Mouse (Mus musculus) hindbrain, postnatal 0 days (tissue): ENCODE measurements at regions not wholly inside any gene's neighbourhood (a gene's known extent, or its start where the extent isn't known, plus 50 kb on each side); places are given as distances from the start of the nearest gene placed in this dataset.

Experiments
- ATAC-seq: fragments of 200-750 bp; cut with Nextera tagmentation; 2 replicates; pipeline ENCODE4 v1.8.0; 2017; ENCODE audit warnings: mild to moderate bottlenecking, moderate TSS enrichment, moderate library complexity
- DNase-seq: peaks from one replicate; pipeline ENCODE4 v3.0.0-alpha.2; 2015; ENCODE audit warnings: low spot score
- H3K27ac ChIP-seq: fragments of 300-500 bp; sonication (generic); 2 replicates; pipeline ENCODE4 v1.5.1; 2014; ENCODE audit warnings: mild to moderate bottlenecking
- H3K27me3 ChIP-seq: fragments of 300-500 bp; sonication (generic); 2 replicates; pipeline ENCODE4 v1.6.1; 2014; ENCODE audit warnings: low read length, mixed read lengths; ENCODE audit not compliant: insufficient read depth
- H3K36me3 ChIP-seq: fragments of 300-500 bp; sonication (generic); 2 replicates; pipeline ENCODE4 v1.6.1; 2014; ENCODE audit warnings: low read length, mixed read lengths; ENCODE audit not compliant: insufficient read depth
- H3K4me1 ChIP-seq: fragments of 300-500 bp; sonication (generic); 2 replicates; pipeline ENCODE4 v1.6.1; 2014; ENCODE audit warnings: antibody characterized with exemption, low read length, mixed read lengths; ENCODE audit not compliant: insufficient read depth
- H3K4me2 ChIP-seq: fragments of 300-500 bp; sonication (generic); 2 replicates; pipeline ENCODE4 v1.6.1; 2014; ENCODE audit warnings: low read depth, mild to moderate bottlenecking, low read length, moderate library complexity, mixed read lengths
- H3K4me3 ChIP-seq: fragments of 300-500 bp; sonication (generic); 2 replicates; pipeline ENCODE4 v1.5.1; 2014; ENCODE audit warnings: low read length
- H3K9ac ChIP-seq: fragments of 300-500 bp; sonication (generic); replicated peaks from 2 replicates; pipeline ENCODE4 v1.6.1; 2014; ENCODE audit warnings: mild to moderate bottlenecking, low read length, moderate library complexity, mixed read lengths
- H3K9me3 ChIP-seq: fragments of 300-500 bp; sonication (generic); 2 replicates; pipeline ENCODE4 v1.6.1; 2016; ENCODE audit warnings: low read length, mixed read lengths
- CTCF ChIP-seq: IDR thresholded peaks from 2 replicates; pipeline ENCODE4 v1.5.1; 2016; ENCODE audit warnings: antibody characterized with exemption, control low read depth, low read depth
- WGBS: fragments of 180-500 bp; shearing (Covaris S2); extraction: QIAGEN DNeasy Blood & Tissue Kit; methylation state at CpG from one replicate; pipeline ENCODE4 v1.1.7; 2014; 5-methylcytosine and 5-hydroxymethylcytosine counted together

DNA sequence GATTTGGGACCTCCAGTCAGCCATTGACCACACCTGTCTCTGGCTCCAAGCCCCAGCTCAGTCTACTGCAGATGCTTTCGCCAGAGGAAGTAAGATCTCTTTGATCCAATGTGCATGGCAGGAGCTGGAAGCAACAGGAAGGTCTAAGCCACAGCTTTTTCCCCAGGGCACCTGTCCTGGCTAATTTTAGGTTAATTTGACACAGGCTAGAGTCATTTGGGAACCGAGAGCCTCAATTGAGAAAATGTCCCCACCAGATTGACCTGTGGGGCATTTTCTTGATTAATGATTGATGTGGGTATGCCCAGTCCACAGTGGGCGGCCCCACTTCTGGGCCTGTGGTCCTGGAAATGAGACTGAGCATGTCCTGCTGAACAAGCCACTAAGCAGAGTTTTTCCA lies 240.7 kb upstream of the Hs6st1 start:
- DNase-seq = no peak
- 61% methylated on average over 3 of the region's 3 CpGs for WGBS

DNA sequence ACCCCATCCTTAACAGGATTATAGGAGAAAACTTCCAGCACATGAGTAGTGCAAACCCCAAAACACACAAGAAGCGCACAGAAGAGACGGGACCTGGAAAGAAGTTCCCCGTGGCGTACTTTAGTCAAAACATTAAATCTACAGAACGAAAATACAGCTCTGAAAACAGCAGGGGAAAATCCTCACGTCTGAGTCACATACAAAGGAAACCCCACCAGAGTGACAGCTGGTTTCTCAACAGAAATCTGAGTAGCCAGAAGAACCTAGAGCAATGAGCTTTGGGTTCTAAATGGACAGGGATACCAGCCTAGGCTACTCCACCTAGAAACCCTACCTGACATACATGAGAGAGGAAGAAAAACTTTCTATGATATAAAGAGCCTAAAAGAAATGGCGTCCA lies 234.0 kb upstream of the Hs6st1 start:
- Histone ChIP-seq H3K9ac (no peak overlapping the region), H3K36me3 (no peaks in the 10 kb centered on the region), H3K9me3 (no peaks in the 10 kb centered on the region), H3K27me3 (no peaks in the 10 kb centered on the region), H3K4me3 (no peak overlapping the region), H3K4me1 (no peaks in the 10 kb centered on the region), H3K4me2 (no peak overlapping the region), H3K27ac (no peak overlapping the region)
- TF ChIP-seq CTCF = no peak
- 72% methylated on average over 7 of the region's 7 CpGs for WGBS
- DNase-seq (no peak), ATAC-seq (no peak)

More for the DNA sequence above, 240.7 kb upstream of the Hs6st1 start:
- H3K9ac ChIP-seq = no peak overlapping the region
- H3K27me3 ChIP-seq = no peaks in the 10 kb centered on the region
- TF ChIP-seq CTCF = no peak
- H3K27ac ChIP-seq = no peak overlapping the region
- no peaks in the 10 kb centered on the region for H3K9me3 ChIP-seq
- ATAC-seq = no peak
- H3K4me3 ChIP-seq = no peak overlapping the region
- H3K36me3 ChIP-seq = no peaks in the 10 kb centered on the region
- H3K4me2 ChIP-seq = no peak overlapping the region
- peaks cover 4% of the 10 kb centered on the region; the same call in 1 of the 2 replicates for H3K4me1 ChIP-seq

DNA sequence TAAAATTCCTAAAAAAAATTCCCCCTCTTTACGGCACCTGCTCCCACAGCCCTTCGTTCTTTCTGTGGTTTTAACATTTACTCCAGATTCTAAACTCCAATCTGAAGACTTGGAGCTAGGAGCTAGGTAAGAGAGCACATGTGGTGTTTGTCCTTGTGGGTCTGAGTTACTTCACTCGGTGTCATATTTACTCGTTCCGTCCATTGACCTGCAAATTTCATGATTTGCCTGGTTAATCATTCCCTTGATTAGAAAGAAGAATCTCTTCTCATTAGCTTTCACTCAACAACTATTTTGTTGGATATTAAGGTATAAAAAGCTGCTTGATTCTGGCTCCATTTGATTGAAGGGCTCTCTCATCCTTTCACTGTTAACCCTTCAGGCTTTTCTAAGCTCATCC lies 231.6 kb upstream of the Hs6st1 start:
- Histone ChIP-seq H3K36me3 (no peaks in the 10 kb centered on the region), H3K9ac (no peak overlapping the region), H3K4me2 (no peak overlapping the region), H3K27ac (no peak overlapping the region), H3K4me3 (no peak overlapping the region), H3K4me1 (no peaks in the 10 kb centered on the region), H3K27me3 (no peaks in the 10 kb centered on the region), H3K9me3 (no peaks in the 10 kb centered on the region)
- WGBS = 90% methylated on average over 5 of the region's 5 CpGs
- DNase-seq = no peak
- no peak for TF ChIP-seq CTCF
- no peak for ATAC-seq

- TF ChIP-seq CTCF = no peak
- H3K9ac ChIP-seq = no peak overlapping the region
- no peak overlapping the region for H3K4me3 ChIP-seq
- no peak for DNase-seq
- WGBS = 73% methylated on average over 3 of the region's 3 CpGs
- no peak overlapping the region for H3K27ac ChIP-seq
- no peak overlapping the region for H3K4me2 ChIP-seq
- H3K4me1 ChIP-seq = no peaks in the 10 kb centered on the region
- H3K36me3 ChIP-seq = no peaks in the 10 kb centered on the region
- no peak for ATAC-seq
- H3K9me3 ChIP-seq = no peaks in the 10 kb centered on the region
- no peaks in the 10 kb centered on the region for H3K27me3 ChIP-seq
Measured at GRCm38 (mm10) chr1:35838625-35839024, 229.6 kb upstream of the Hs6st1 start.

- no peak overlapping the region for H3K27ac ChIP-seq
- H3K27me3 ChIP-seq = no peaks in the 10 kb centered on the region
- no peak overlapping the region for H3K4me2 ChIP-seq
- no peaks in the 10 kb centered on the region for H3K36me3 ChIP-seq
- WGBS = 70% methylated on average over 6 of the region's 6 CpGs
- H3K4me1 ChIP-seq = no peaks in the 10 kb centered on the region
- ATAC-seq (0 out of 2 replicates have a peak, but pooled peaks have one; percentile 12), DNase-seq (peak; percentile 44)
- no peak overlapping the region for H3K4me3 ChIP-seq
- H3K9ac ChIP-seq = no peak overlapping the region
- H3K9me3 ChIP-seq = no peaks in the 10 kb centered on the region
- peak; percentile 53 for TF ChIP-seq CTCF
Measured at GRCm38 (mm10) chr1:35839446-35839845, 228.8 kb upstream of the Hs6st1 start.

DNA sequence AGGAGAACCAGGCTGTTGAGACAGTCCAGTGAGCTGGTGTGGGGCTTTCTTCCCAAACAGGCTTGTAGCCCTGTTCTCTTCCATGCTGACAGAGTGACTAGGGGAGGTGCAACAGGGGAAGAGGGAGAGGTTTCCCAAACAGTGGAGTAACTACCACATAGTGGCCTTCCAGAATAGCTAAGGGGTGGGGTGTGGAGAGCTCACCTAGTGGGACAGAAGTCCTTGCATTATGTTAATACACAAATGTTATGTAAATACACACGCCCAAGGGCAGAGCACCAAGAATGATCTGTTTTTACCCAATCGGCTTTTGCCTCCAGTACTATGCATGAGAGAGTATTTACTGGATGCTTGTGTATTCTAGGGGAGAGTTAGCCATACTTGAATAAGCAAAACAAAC lies 226.6 kb upstream of the Hs6st1 start:
- TF ChIP-seq CTCF = no peak
- WGBS = 89% methylated on average over 2 of the region's 2 CpGs

GRCm38 (mm10) chr1:35842707-35843106 lies 225.5 kb upstream of the Hs6st1 start:
- Histone ChIP-seq H3K4me3 (no peak overlapping the region), H3K36me3 (no peaks in the 10 kb centered on the region)
- 96% methylated on average over 4 of the region's 4 CpGs for WGBS

More for the DNA sequence above, 226.6 kb upstream of the Hs6st1 start:
- Histone ChIP-seq H3K9ac (no peak overlapping the region), H3K27me3 (no peaks in the 10 kb centered on the region), H3K27ac (no peak overlapping the region), H3K4me2 (no peak overlapping the region), H3K4me1 (no peaks in the 10 kb centered on the region), H3K9me3 (no peaks in the 10 kb centered on the region), H3K4me3 (no peak overlapping the region), H3K36me3 (no peaks in the 10 kb centered on the region)
- no peak for ATAC-seq
- DNase-seq = no peak

More at GRCm38 (mm10) chr1:35842707-35843106, 225.5 kb upstream of the Hs6st1 start:
- TF ChIP-seq CTCF = no peak
- ATAC-seq (no peak), DNase-seq (no peak)
- no peaks in the 10 kb centered on the region for H3K9me3 ChIP-seq
- H3K4me1 ChIP-seq = no peaks in the 10 kb centered on the region
- no peak overlapping the region for H3K27ac ChIP-seq
- H3K4me2 ChIP-seq = no peak overlapping the region
- no peak overlapping the region for H3K9ac ChIP-seq
- no peaks in the 10 kb centered on the region for H3K27me3 ChIP-seq
